8 mouse cellular contexts compared by ENCODE assay signal in the genomic region with DNA sequence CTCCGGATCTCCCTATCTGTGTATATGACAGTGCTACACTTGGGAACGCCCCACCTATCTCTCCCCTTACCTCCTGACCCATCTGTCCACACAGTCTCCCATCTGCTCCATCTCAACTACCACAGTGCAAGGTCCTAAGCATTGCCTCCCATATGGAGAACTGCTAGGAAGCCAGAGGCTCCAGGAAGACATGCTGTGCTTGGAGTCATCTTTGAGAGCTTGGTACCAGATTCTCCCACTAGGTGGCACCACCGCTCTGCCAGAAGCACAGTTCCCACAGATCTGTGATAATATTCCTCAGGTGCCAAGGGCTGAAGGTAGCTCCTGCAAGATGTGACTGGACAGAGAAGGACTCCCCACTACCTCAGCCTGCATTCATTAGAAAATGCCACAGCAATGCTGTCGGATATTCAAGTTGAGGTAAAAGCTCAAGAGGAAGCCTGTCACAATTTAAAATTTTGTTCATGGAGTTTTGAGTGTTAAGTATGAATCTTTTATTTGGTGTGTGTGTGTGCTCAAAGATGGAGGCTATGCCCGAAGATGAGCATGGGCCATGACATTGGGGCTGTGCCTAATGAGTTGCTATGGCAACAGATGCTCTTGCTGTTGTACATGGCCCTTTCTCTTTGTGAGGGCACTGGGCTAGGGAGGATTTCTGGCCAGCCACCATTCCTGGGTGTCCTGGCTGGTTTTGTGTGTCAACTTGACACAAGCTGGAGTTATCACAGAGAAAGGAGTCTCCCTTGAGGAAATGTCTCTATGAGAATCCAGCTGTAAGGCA. TPM values are rescaled to one million over a fixed set of nuclear protein-coding genes. Genes with fewer than 3 reads are reported as not detected.
A peak's percentile ranks its signal among the peaks of the same experiment; 100 is the strongest.
DNase-seq lines count a peak whose midpoint lies in the region; ATAC-seq lines count a peak whose summit lies in the region.

No protein-coding gene starts in this region.

- WGBS in limb, embryonic 11.5 days, result 39% methylated on average over 5 of the region's 5 CpGs
- 29% methylated on average over 5 of the region's 5 CpGs for WGBS in neural tube, embryonic 11.5 days

- no peaks in the 10 kb centered on the region for H3K4me1 ChIP-seq in limb, embryonic 11.5 days (ENCODE audit: control insufficient read depth, insufficient read depth, low read length)
- H3K4me1 ChIP-seq in neural tube, embryonic 11.5 days (ENCODE audit: control insufficient read depth, insufficient read depth, low read length), result no peaks in the 10 kb centered on the region

- DNase-seq in urinary bladder, postnatal 14 days (ENCODE audit: low spot score), result peak; percentile 76
- no peak for DNase-seq in urinary bladder, adult 2 months (ENCODE audit: low spot score)
- DNase-seq in cerebellum, postnatal 36 days, result peak; percentile 92 to 97
- peak; percentile 86 to 93 for DNase-seq in frontal cortex, postnatal 36 days (ENCODE audit: low spot score in 2 of 2)
- DNase-seq in kidney, adult 9 months, result peak; percentile 76
- DNase-seq in limb, embryonic 11.5 days (ENCODE audit: low spot score), result peak; percentile 85
- DNase-seq in neural tube, embryonic 11.5 days (ENCODE audit: low spot score), result peak; percentile 74
- DNase-seq in testis, postnatal 14 days (ENCODE audit: low spot score), result peak; percentile 41

- no peak overlapping the region for H3K4me2 ChIP-seq in limb, embryonic 11.5 days (ENCODE audit: low read depth, severe bottlenecking)
- H3K4me2 ChIP-seq in neural tube, embryonic 11.5 days (ENCODE audit: low read depth), result no peak overlapping the region

- no peak overlapping the region for H3K27ac ChIP-seq in limb, embryonic 11.5 days (replicated peaks; ENCODE audit: low read depth, low read length)
- H3K27ac ChIP-seq in neural tube, embryonic 11.5 days (ENCODE audit: low read depth, low read length), result no peak overlapping the region

- H3K4me3 ChIP-seq in limb, embryonic 11.5 days (ENCODE audit: low read depth, low read length), result no peak overlapping the region
- H3K4me3 ChIP-seq in neural tube, embryonic 11.5 days (ENCODE audit: low read depth, low read length), result no peak overlapping the region

- no peaks in the 10 kb centered on the region for H3K9me3 ChIP-seq in limb, embryonic 11.5 days (ENCODE audit: control insufficient read depth, low read length)
- no peaks in the 10 kb centered on the region for H3K9me3 ChIP-seq in neural tube, embryonic 11.5 days (ENCODE audit: control insufficient read depth, low read length)

- peak; percentile 48; the same call in 1 of the 2 replicates for ATAC-seq in limb, embryonic 11.5 days (ENCODE audit: insufficient number of reproducible peaks, low FRiP score, low TSS enrichment, low read depth)
- ATAC-seq in neural tube, embryonic 11.5 days (ENCODE audit: insufficient read depth, low FRiP score, low TSS enrichment), result no peak

- H3K9ac ChIP-seq in limb, embryonic 11.5 days (ENCODE audit: low read length), result no peak overlapping the region
- no peak overlapping the region for H3K9ac ChIP-seq in neural tube, embryonic 11.5 days (ENCODE audit: low read length)

- H3K36me3 ChIP-seq in limb, embryonic 11.5 days (ENCODE audit: control insufficient read depth, insufficient read depth, low read length), result no peaks in the 10 kb centered on the region
- H3K36me3 ChIP-seq in neural tube, embryonic 11.5 days (ENCODE audit: control insufficient read depth, insufficient read depth, low read length), result no peaks in the 10 kb centered on the region

- no peaks in the 10 kb centered on the region for H3K27me3 ChIP-seq in limb, embryonic 11.5 days (ENCODE audit: control insufficient read depth, insufficient read depth, low read length)
- no peaks in the 10 kb centered on the region for H3K27me3 ChIP-seq in neural tube, embryonic 11.5 days (ENCODE audit: control insufficient read depth, insufficient read depth, low read length)

RNA-seq across cellular contexts. Expression of gene Myh3, which starts 32.3 kb away (rescaled TPM):
- polyA plus RNA-seq in urinary bladder, adult 2 months (2012; rRNA removed), result not detected in 2 replicates
- 4.4 and 4.7 TPM in 2 replicates for polyA plus RNA-seq in limb, embryonic 11.5 days (2014; fragmentation: Nextera tagmentation; extraction: Ambion mirVana)
- 29.9 and 32.0 TPM in 2 replicates for polyA plus RNA-seq in neural tube, embryonic 11.5 days (2014; fragmentation: Nextera tagmentation; extraction: Ambion mirVana)

RNA-seq across cellular contexts. Expression of gene Sco1, which starts 57.9 kb away (rescaled TPM):
- polyA plus RNA-seq in urinary bladder, adult 2 months (2012; rRNA removed), result 7.0 and 7.7 TPM in 2 replicates
- 21.7 and 23.2 TPM in 2 replicates for polyA plus RNA-seq in limb, embryonic 11.5 days (2014; fragmentation: Nextera tagmentation; extraction: Ambion mirVana)
- polyA plus RNA-seq in neural tube, embryonic 11.5 days (2014; fragmentation: Nextera tagmentation; extraction: Ambion mirVana), result 18.6 and 19.1 TPM in 2 replicates

RNA-seq across cellular contexts. Expression of gene Adprm, which starts 58.0 kb away (rescaled TPM):
- 32.9 and 37.5 TPM in 2 replicates for polyA plus RNA-seq in urinary bladder, adult 2 months (2012; rRNA removed)
- 33.2 and 35.3 TPM in 2 replicates for polyA plus RNA-seq in limb, embryonic 11.5 days (2014; fragmentation: Nextera tagmentation; extraction: Ambion mirVana)
- polyA plus RNA-seq in neural tube, embryonic 11.5 days (2014; fragmentation: Nextera tagmentation; extraction: Ambion mirVana), result 37.4 and 40.6 TPM in 2 replicates
